Mouse (Mus musculus): ENCODE data around the gene Olfr324. TPM values are rescaled to one million over a fixed set of nuclear protein-coding genes. Genes with fewer than 3 reads are reported as not detected.

Olfr324 gene
- total and polyA plus RNA-seq, 2 experiments from 2014 or later = 0.04 to 0.49 TPM

- Histone ChIP-seq H3K36me3 (ENCODE audit: insufficient read depth, low read length) (no peaks in the 10 kb centered on the region), H3K4me2 (ENCODE audit: low read depth, low read length, poor library complexity, severe bottlenecking) (no peak overlapping the region), H3K4me1 (ENCODE audit: insufficient read depth, low read length) (no peaks in the 10 kb centered on the region; the same call in 1 of the 2 replicates), H3K27me3 (ENCODE audit: insufficient read depth, low read length) (no peaks in the 10 kb centered on the region), H3K9me3 (ENCODE audit: low read length) (no peaks in the 10 kb centered on the region), H3K27ac (ENCODE audit: low read depth, low read length) (no peak overlapping the region), H3K4me3 (ENCODE audit: low read depth, low read length) (no peak overlapping the region), H3K9ac (replicated peaks; ENCODE audit: low read length, poor library complexity, severe bottlenecking) (no peak overlapping the region)
- DNase-seq (ENCODE audit: low spot score) = no peak
- WGBS = 79% methylated on average over 3 of the region's 3 CpGs
- TF ChIP-seq CTCF (IDR thresholded peaks at IDR 0.05) = no peak
- ATAC-seq (ENCODE audit: low FRiP score) = no peak
These were observed 23.5 kb downstream of the Olfr324 start for GRCm38 (mm10) chr11:58618369-58618768.

GRCm38 (mm10) chr11:58618793-58619192 lies 23.9 kb downstream of the Olfr324 start:
- 44% methylated on average over 6 of the region's 6 CpGs for WGBS
- ATAC-seq (ENCODE audit: low FRiP score) = no peak
- Histone ChIP-seq H3K4me3 (ENCODE audit: low read depth, low read length) (no peak overlapping the region), H3K9me3 (ENCODE audit: low read length) (no peaks in the 10 kb centered on the region), H3K9ac (replicated peaks; ENCODE audit: low read length, poor library complexity, severe bottlenecking) (no peak overlapping the region), H3K27me3 (ENCODE audit: insufficient read depth, low read length) (no peaks in the 10 kb centered on the region; the same call in 1 of the 2 replicates), H3K27ac (ENCODE audit: low read depth, low read length) (no peak overlapping the region), H3K4me1 (ENCODE audit: insufficient read depth, low read length) (no peaks in the 10 kb centered on the region; the same call in 1 of the 2 replicates), H3K4me2 (ENCODE audit: low read depth, low read length, poor library complexity, severe bottlenecking) (no peak overlapping the region), H3K36me3 (ENCODE audit: insufficient read depth, low read length) (no peaks in the 10 kb centered on the region)
- no peak for TF ChIP-seq CTCF (IDR thresholded peaks at IDR 0.05)
- no peak for DNase-seq (ENCODE audit: low spot score)

GRCm38 (mm10) chr11:58626146-58626545 lies 31.2 kb downstream of the Olfr324 start:
- 53% methylated on average over 4 of the region's 4 CpGs for WGBS
- Histone ChIP-seq H3K9ac (replicated peaks; ENCODE audit: low read length, poor library complexity, severe bottlenecking) (no peak overlapping the region), H3K27me3 (ENCODE audit: insufficient read depth, low read length) (no peaks in the 10 kb centered on the region; the same call in 1 of the 2 replicates), H3K4me3 (ENCODE audit: low read depth, low read length) (no peak overlapping the region), H3K4me1 (ENCODE audit: insufficient read depth, low read length) (no peaks in the 10 kb centered on the region), H3K4me2 (ENCODE audit: low read depth, low read length, poor library complexity, severe bottlenecking) (no peak overlapping the region), H3K9me3 (ENCODE audit: low read length) (no peaks in the 10 kb centered on the region), H3K27ac (ENCODE audit: low read depth, low read length) (no peak overlapping the region), H3K36me3 (ENCODE audit: insufficient read depth, low read length) (no peaks in the 10 kb centered on the region)
- ATAC-seq (ENCODE audit: low FRiP score) (no peak), DNase-seq (ENCODE audit: low spot score) (no peak)
- no peak for TF ChIP-seq CTCF (IDR thresholded peaks at IDR 0.05)

GRCm38 (mm10) chr11:58630401-58630800 lies 35.5 kb downstream of the Olfr324 start, which contains the start of gene Olfr323:
Olfr323 (minus strand) TSS chr11:58630501.
- no peak for DNase-seq (ENCODE audit: low spot score)
- no peak for TF ChIP-seq CTCF (IDR thresholded peaks at IDR 0.05)
- WGBS = 71% methylated on average over 5 of the region's 5 CpGs
- Histone ChIP-seq H3K4me2 (ENCODE audit: low read depth, low read length, poor library complexity, severe bottlenecking) (no peak within 1 kb of the TSS), H3K9ac (replicated peaks; ENCODE audit: low read length, poor library complexity, severe bottlenecking) (no peak within 1 kb of the TSS), H3K36me3 (ENCODE audit: insufficient read depth, low read length) (no peaks in the 10 kb centered on the region), H3K9me3 (ENCODE audit: low read length) (no peaks in the 10 kb centered on the region), H3K4me3 (ENCODE audit: low read depth, low read length) (no peak within 1 kb of the TSS), H3K27me3 (ENCODE audit: insufficient read depth, low read length) (no peaks in the 10 kb centered on the region), H3K4me1 (ENCODE audit: insufficient read depth, low read length) (no peaks in the 10 kb centered on the region), H3K27ac (ENCODE audit: low read depth, low read length) (no peak within 1 kb of the TSS)
- no peak for ATAC-seq (ENCODE audit: low FRiP score)

GRCm38 (mm10) chr11:58634878-58635277 lies 40.0 kb downstream of the Olfr324 start:
- TF ChIP-seq CTCF (IDR thresholded peaks at IDR 0.05) = no peak
- Histone ChIP-seq H3K4me2 (ENCODE audit: low read depth, low read length, poor library complexity, severe bottlenecking) (no peak overlapping the region), H3K36me3 (ENCODE audit: insufficient read depth, low read length) (no peaks in the 10 kb centered on the region), H3K27me3 (ENCODE audit: insufficient read depth, low read length) (no peaks in the 10 kb centered on the region), H3K4me3 (ENCODE audit: low read depth, low read length) (no peak overlapping the region), H3K9me3 (ENCODE audit: low read length) (no peaks in the 10 kb centered on the region), H3K9ac (replicated peaks; ENCODE audit: low read length, poor library complexity, severe bottlenecking) (no peak overlapping the region), H3K27ac (ENCODE audit: low read depth, low read length) (no peak overlapping the region), H3K4me1 (ENCODE audit: insufficient read depth, low read length) (no peaks in the 10 kb centered on the region)
- ATAC-seq (ENCODE audit: low FRiP score) (no peak), DNase-seq (ENCODE audit: low spot score) (no peak)
- 62% methylated on average over 4 of the region's 4 CpGs for WGBS

GRCm38 (mm10) chr11:58636376-58636977 lies 41.6 kb downstream of the Olfr324 start:
- H3K9me3 ChIP-seq (ENCODE audit: low read length) = no peaks in the 10 kb centered on the region
- no peak overlapping the region for H3K4me2 ChIP-seq (ENCODE audit: low read depth, low read length, poor library complexity, severe bottlenecking)
- H3K9ac ChIP-seq (replicated peaks; ENCODE audit: low read length, poor library complexity, severe bottlenecking) = no peak overlapping the region
- TF ChIP-seq CTCF (IDR thresholded peaks at IDR 0.05) = peak; percentile 78
- ATAC-seq (ENCODE audit: low FRiP score) (no peak), DNase-seq (ENCODE audit: low spot score) (peak; percentile 55)
- no peak overlapping the region for H3K27ac ChIP-seq (ENCODE audit: low read depth, low read length)
- H3K27me3 ChIP-seq (ENCODE audit: insufficient read depth, low read length) = no peaks in the 10 kb centered on the region
- no peak overlapping the region for H3K4me3 ChIP-seq (ENCODE audit: low read depth, low read length)
- whole genome bisulfite sequencing = 17% methylated on average over 3 of the region's 4 CpGs
- no peaks in the 10 kb centered on the region for H3K36me3 ChIP-seq (ENCODE audit: insufficient read depth, low read length)
- H3K4me1 ChIP-seq (ENCODE audit: insufficient read depth, low read length) = peaks cover 4% of the 10 kb centered on the region; the same call in 1 of the 2 replicates

Measured in midbrain, postnatal 0 days (tissue).